Mouse (Mus musculus) layer of hippocampus, postnatal 36 days (tissue): Measurements from ENCODE around the gene Olfr183. TPM values are rescaled to one million over a fixed set of nuclear protein-coding genes. Genes with fewer than 3 reads are reported as not detected.
"Not testable (repeated sequence)": the region's sequence is repeated elsewhere in the genome, so short reads cannot be mapped to it uniquely, and the experiment has no call there.

Source experiments
- DNase-seq, 2 experiments: peaks; one replicate each; pipeline ENCODE4 v3.0.0; 2022
- total RNA-seq, 2 experiments: library from RNA; stranded (reverse); gene quantifications; 2 replicates each; pipeline ENCODE4 v1.2.3; 2021

Olfr183 gene
- not detected for total RNA-seq

DNA sequence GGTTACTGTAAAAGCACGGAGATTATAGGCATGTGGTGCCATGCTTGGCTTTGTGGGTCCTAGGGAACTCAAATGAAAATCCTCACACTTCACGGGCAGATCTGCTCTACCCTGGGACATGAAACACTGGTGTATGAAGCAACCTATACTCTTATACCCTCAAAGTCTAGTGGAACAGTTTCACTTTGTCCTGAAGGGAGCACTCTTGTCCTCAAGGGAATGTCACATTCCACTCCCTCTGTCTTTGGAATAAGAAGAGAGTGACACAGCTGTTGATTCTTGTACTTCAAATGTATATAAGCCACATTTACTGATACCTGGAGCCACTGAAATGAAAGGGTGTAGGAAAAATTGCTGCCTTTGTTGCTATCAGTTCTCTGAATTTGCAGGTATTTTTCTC is at the start of gene Olfr183:
Gene Olfr183, plus strand, starts transcription at position 301 of the 400 bp plus-strand sequence.
- no peak for DNase-seq

DNA sequence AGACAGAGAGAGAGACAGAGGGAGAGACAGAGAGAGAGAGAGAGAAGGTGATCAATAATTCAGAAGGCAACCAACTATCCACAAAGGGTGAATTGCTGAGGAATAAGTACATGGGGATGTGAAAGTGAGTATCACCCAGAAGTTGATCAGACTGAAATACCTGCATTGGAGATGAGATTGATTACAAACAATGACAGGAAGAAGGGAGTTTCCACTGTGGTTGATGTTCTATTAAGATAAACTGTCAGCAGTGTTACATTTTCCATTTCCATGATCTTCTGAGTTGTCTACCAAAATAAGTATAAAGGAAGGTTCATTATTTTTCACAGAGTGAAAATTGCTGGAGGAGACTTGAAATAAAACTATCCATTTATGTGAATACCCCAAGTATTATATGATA is 12.0 kb downstream of the Olfr183 start:
- no peak for DNase-seq

DNA sequence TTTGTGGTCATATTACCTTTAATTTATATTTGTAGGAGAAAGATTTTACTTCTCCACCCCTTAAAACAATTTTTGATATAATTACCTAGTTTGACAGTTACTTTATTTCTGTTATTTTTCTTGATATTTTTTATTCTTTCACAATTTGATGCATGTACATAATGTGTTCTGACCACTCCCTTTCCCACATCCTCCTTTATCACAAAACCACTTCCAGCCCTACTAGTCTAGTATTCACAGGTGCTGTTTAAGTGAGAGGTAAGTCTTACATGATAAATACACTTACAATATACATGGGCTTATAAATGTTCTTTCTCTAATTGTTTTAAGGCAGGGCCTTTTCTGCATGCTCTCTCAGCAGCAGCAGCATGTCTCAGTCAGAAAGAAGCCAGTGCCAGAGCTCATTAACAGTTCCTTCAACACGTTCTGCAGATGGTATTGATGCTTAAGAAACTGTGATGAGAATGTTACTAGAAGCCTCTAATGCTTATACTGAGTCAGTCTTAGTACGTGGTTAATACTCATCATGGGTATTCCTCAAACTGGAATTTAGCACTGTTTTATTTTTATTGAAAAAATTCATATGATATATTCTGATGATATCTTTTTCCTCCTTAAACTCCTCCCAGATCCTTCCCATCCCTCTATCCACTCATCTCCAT is 18.3 kb downstream of the Olfr183 start:
- no peak for DNase-seq

DNA sequence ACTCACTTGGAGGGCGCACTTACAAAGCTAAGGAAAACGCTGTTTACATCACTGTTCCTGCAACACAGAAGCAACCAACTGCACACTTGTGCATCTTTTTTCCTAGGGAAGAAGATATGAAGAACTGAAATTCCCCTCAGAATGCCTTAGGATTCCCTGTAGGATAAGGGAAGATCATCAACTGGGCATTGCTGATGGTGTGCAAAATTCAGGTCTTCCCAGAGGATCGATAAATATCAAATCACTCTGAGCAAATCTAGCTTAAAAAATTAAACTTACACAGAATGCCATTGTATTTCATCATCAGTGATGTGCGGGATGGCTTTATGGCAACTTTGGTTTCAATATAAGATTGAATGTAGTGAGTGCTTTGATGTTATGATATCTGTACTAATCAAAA is 35.0 kb downstream of the Olfr183 start, which contains the start of gene Olfr186:
Gene Olfr186, minus strand, starts transcription at position 101 of the 400 bp plus-strand sequence.
- no peak for DNase-seq

DNA sequence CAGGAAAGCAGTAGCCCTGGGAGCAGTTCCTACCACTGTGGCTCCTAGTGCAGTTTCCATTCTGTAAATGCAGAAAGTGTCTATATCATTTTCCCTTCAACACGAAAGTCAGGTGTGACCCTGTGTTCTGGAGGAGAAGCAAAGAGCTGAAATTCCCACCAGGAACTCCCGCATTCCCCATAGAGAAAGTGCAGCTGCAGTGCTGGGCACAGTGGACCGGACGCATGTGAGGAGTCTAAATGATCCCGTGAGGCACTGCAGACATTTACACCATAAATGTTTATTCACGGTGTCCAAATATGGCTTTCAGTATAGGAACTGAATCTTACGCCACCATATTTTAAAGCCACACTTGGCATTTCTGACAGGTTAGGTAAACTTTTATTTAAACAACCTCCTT is 44.6 kb downstream of the Olfr183 start, which contains the start of gene Olfr187:
Gene Olfr187, minus strand, starts transcription at position 58 of the 400 bp plus-strand sequence.
- no peak for DNase-seq

DNA sequence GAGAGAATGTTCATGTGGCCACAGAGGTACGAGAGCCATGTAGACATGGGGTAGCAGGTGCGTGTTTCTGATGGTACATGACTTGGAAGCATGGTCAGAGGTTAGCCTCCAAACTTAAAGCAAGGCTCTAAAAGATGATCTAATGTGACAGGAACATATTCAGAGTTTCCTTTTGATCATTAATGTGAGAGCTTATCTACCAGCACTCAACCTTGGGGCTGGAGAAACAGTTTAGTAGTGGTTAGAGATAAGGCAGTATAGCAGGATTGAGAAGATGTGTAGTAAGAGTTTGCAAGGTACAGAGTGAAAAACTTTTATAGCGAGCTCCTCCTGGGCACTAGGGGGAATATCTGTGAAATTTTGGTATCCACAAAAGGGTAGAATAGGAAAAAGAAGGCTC is 50.7 kb downstream of the Olfr183 start:
- no peak for DNase-seq

DNA sequence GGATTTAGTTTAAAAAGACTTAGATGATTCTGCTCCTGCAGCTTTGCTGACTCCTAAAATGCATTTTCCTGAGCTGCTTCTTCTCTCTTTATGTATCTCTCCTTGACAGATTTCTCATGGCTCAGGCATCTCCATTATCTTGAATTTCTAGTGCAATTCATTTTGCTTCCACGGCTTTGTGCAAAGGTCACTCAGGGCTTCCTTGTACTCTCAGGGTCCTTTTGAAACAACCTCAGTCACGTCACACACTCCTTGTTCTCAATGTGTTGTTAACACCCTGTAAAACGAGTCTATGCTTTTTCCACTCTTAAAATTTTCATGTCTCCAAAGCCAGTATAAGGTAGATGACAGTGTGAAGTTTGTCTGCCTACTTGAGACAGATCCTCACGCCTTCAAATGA is 52.4 kb downstream of the Olfr183 start:
- no peak for DNase-seq

DNA sequence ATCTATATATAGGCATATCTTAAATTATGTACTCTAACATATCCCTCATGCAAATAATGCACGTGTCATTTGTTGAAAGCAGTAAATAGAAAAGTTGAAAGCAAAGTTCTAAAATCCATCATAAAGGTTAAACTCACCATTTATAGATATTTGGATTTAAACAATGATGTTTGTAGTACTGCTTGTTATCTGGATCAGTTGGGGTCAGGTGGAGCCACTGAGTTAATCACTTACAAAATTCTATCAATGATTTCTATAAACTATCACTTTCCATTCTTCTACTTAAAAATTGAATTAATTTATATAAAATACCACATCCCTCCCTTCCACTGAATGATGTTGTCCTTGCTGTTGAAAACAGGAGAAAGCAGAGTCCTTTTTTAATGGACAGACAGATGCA is 53.7 kb downstream of the Olfr183 start:
- no peak for DNase-seq

DNA sequence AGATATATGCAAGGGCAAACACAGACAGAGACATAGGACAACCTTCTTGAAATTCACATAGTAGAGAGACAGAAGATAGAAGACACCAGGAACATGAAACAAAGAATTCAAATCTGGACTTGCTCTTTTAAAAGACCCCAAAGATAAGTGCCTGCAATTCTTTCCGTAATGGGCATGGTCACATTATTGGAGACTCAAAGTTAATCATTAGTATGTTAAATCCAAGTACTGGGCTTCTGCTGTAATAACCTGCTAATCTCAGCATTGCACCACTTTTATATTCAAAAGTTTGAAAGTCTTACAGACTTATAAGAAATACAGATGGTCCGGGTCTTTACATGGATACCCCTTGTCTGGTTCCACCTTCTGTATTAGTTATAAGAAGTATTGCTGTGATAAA is 54.1 kb downstream of the Olfr183 start:
- DNase-seq = not testable (repeated sequence)

Other genes starting within 250 kb of the Olfr183 start
- gene Olfr172, start 232.2 kb upstream of the Olfr183 start, total RNA-seq = not detected
- gene Olfr173, start 195.1 kb upstream of the Olfr183 start, total RNA-seq = not detected
- gene Olfr175-ps1, start 168.6 kb upstream of the Olfr183 start, total RNA-seq = not detected
- not detected for gene Olfr177, start 120.6 kb upstream of the Olfr183 start, total RNA-seq
- gene Olfr178, start 103.3 kb upstream of the Olfr183 start, total RNA-seq = not detected
- gene Olfr181, start 66.6 kb upstream of the Olfr183 start, total RNA-seq = not detected
- gene Olfr180, start 66.0 kb upstream of the Olfr183 start, total RNA-seq = not detected
- gene Olfr186, start 34.9 kb downstream of the Olfr183 start, total RNA-seq = not detected
- not detected for gene Olfr187, start 44.4 kb downstream of the Olfr183 start, total RNA-seq
- gene Olfr190, start 82.6 kb downstream of the Olfr183 start, total RNA-seq = not detected
- gene Olfr191, start 94.5 kb downstream of the Olfr183 start, total RNA-seq = not detected
- gene Olfr193, start 116.5 kb downstream of the Olfr183 start, total RNA-seq = not detected
- not detected for gene Olfr194, start 125.7 kb downstream of the Olfr183 start, total RNA-seq
- not detected for gene Olfr195, start 151.7 kb downstream of the Olfr183 start, total RNA-seq
- not detected for gene Olfr196, start 175.1 kb downstream of the Olfr183 start, total RNA-seq
- not detected for gene Olfr198, start 208.2 kb downstream of the Olfr183 start, total RNA-seq
- gene Olfr199, start 224.4 kb downstream of the Olfr183 start, total RNA-seq = not detected